Mouse (Mus musculus) forebrain, embryonic 10.5 days (tissue): ENCODE measurements around the gene Btbd11. TPM values are rescaled to one million over a fixed set of nuclear protein-coding genes. Genes with fewer than 3 reads are reported as not detected.

ENCODE experiments used
- DNase-seq: peaks from one replicate; pipeline ENCODE4 v3.0.0-alpha.2; 2017; ENCODE audit warnings: low spot score; ENCODE audit errors: extremely low spot score
- H3K27ac ChIP-seq: fragments of 300-500 bp; sonication (generic); 2 replicates; pipeline ENCODE4 v1.5.1; 2016; ENCODE audit warnings: mild to moderate bottlenecking
- H3K27me3 ChIP-seq: fragments of 300-500 bp; sonication (generic); 2 replicates; pipeline ENCODE4 v1.6.1; 2016; ENCODE audit warnings: mild to moderate bottlenecking; ENCODE audit not compliant: poor library complexity, severe bottlenecking
- H3K36me3 ChIP-seq: fragments of 300-500 bp; sonication (generic); replicated peaks from 2 replicates; pipeline ENCODE4 v1.6.1; 2016; ENCODE audit warnings: mild to moderate bottlenecking, moderate library complexity
- H3K4me1 ChIP-seq: fragments of 300-500 bp; sonication (generic); 2 replicates; pipeline ENCODE4 v1.6.1; 2016
- H3K4me3 ChIP-seq: fragments of 300-500 bp; sonication (generic); 2 replicates; pipeline ENCODE4 v1.5.1; 2016; ENCODE audit warnings: mild to moderate bottlenecking, moderate library complexity
- H3K9me3 ChIP-seq: fragments of 300-500 bp; sonication (generic); 2 replicates; pipeline ENCODE4 v1.6.1; 2016; ENCODE audit warnings: mild to moderate bottlenecking, moderate library complexity
- WGBS: fragments of 180-500 bp; shearing (Covaris S2); methylation state at CpG from one replicate; pipeline ENCODE4 v1.1.7; 2016; 5-methylcytosine and 5-hydroxymethylcytosine counted together
- polyA plus RNA-seq: library from polyadenylated mRNA; unstranded; fragments of >200 nt; fragmentation: Nextera tagmentation; extraction: Ambion mirVana; gene quantifications from 2 replicates; pipeline ENCODE4 v1.2.1, GENCODE M21; 2016

Btbd11 gene
- polyA plus RNA-seq, 1 experiment from 2014 or later, result 4.1 TPM

DNA sequence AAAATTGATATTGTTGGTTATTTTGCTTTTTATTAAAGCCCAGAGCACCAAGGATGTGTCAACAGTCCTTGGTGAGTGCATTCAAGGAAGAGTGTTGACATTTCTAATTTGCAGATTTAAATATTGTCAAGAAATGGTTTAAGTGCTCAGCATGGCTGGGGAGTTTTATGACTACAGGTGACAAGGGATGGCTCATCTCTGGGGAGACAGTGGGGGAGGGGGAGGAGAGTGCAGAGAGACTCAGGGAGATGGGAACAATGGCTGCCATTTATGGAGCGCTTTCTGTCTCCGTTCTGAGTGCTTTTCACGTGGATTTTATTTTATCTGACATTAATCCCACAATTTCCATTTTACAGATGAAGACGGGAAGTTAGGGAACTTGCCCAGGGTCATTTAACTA is 81.9 kb downstream of the Btbd11 start:
- Histone ChIP-seq H3K4me1 (peaks cover 26% of the 10 kb centered on the region), H3K27ac (no peak overlapping the region), H3K27me3 (no peaks in the 10 kb centered on the region), H3K36me3 (no peaks in the 10 kb centered on the region), H3K9me3 (no peaks in the 10 kb centered on the region), H3K4me3 (no peak overlapping the region)
- DNase-seq, result no peak
- 81% methylated on average over 4 of the region's 4 CpGs for WGBS

GRCm38 (mm10) chr10:85469341-85469740 is 82.7 kb downstream of the Btbd11 start:
- H3K4me3 ChIP-seq, result no peak overlapping the region
- DNase-seq, result no peak
- H3K36me3 ChIP-seq, result no peaks in the 10 kb centered on the region
- no peaks in the 10 kb centered on the region for H3K27me3 ChIP-seq
- H3K4me1 ChIP-seq, result peaks cover 18% of the 10 kb centered on the region
- WGBS, result 52% methylated on average over 5 of the region's 5 CpGs
- no peak overlapping the region for H3K27ac ChIP-seq
- no peaks in the 10 kb centered on the region for H3K9me3 ChIP-seq

- no peak for DNase-seq
- H3K27ac ChIP-seq, result no peak overlapping the region
- WGBS, result 85% methylated on average over 4 of the region's 4 CpGs
These were observed 86.7 kb downstream of the Btbd11 start for GRCm38 (mm10) chr10:85473265-85473664.

GRCm38 (mm10) chr10:85473871-85474270 is 87.3 kb downstream of the Btbd11 start:
- no peak for DNase-seq
- WGBS, result 94% methylated on average over 3 of the region's 3 CpGs

More at GRCm38 (mm10) chr10:85473265-85473664, 86.7 kb downstream of the Btbd11 start:
- Histone ChIP-seq H3K36me3 (no peaks in the 10 kb centered on the region), H3K9me3 (no peaks in the 10 kb centered on the region), H3K4me1 (no peaks in the 10 kb centered on the region), H3K4me3 (no peak overlapping the region), H3K27me3 (no peaks in the 10 kb centered on the region)

DNA sequence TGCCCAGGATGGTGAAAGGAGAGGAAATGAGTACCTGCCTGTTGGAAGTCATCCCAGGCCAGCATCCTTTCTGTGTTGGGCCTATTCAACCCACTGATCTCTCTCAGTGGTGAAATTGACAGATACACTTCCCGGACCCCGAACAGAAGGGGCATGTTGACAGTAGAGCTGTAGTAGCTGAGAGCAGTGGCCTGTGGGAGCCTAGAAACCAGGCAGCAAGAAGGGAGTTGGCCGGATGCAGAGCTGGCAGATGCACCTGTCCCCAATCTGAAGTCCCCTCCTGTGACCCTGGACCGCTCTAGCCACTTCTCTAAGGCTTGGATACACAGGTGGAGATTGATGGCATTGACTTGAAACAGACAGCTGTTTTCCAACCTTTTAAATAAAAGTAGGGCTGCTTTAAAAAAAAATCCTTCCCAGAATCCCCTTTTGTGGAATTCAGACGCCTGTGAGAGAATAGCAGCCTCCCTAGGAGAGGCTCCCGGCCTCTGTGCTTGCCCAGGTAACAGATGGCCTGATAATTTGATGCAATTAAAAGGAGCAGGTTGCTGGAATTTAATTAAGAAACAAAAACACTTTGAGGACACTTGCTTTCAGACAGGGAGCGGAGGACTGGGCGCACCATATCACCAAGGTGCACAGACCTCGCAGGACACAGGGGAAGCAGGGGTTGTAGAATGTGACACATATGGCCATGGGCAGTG is 89.2 kb downstream of the Btbd11 start:
- Histone ChIP-seq H3K36me3 (no peaks in the 10 kb centered on the region), H3K9me3 (no peaks in the 10 kb centered on the region), H3K27ac (no peak overlapping the region), H3K4me1 (0 out of 2 replicates have a peak, but pooled peaks cover 6% of the 10 kb centered on the region), H3K4me3 (no peak overlapping the region), H3K27me3 (no peaks in the 10 kb centered on the region)
- no peak for DNase-seq
- WGBS, result 88% methylated on average over 9 of the region's 9 CpGs

More at GRCm38 (mm10) chr10:85473871-85474270, 87.3 kb downstream of the Btbd11 start:
- Histone ChIP-seq H3K36me3 (no peaks in the 10 kb centered on the region), H3K4me1 (no peaks in the 10 kb centered on the region), H3K27me3 (no peaks in the 10 kb centered on the region), H3K4me3 (no peak overlapping the region), H3K27ac (no peak overlapping the region), H3K9me3 (no peaks in the 10 kb centered on the region)

GRCm38 (mm10) chr10:85479959-85480625 is 93.5 kb downstream of the Btbd11 start:
- Histone ChIP-seq H3K27me3 (no peaks in the 10 kb centered on the region), H3K4me3 (no peak overlapping the region), H3K36me3 (no peaks in the 10 kb centered on the region), H3K4me1 (peaks cover 22% of the 10 kb centered on the region), H3K27ac (no peak overlapping the region), H3K9me3 (no peaks in the 10 kb centered on the region)
- WGBS, result 59% methylated on average over 6 of the region's 6 CpGs
- no peak for DNase-seq

- 71% methylated on average over 3 of the region's 3 CpGs for WGBS
- Histone ChIP-seq H3K4me3 (no peak overlapping the region), H3K36me3 (no peaks in the 10 kb centered on the region), H3K27me3 (no peaks in the 10 kb centered on the region), H3K9me3 (no peaks in the 10 kb centered on the region), H3K27ac (no peak overlapping the region), H3K4me1 (peaks cover 22% of the 10 kb centered on the region)
- DNase-seq, result no peak
These were observed 94.5 kb downstream of the Btbd11 start for GRCm38 (mm10) chr10:85481106-85481505.

DNA sequence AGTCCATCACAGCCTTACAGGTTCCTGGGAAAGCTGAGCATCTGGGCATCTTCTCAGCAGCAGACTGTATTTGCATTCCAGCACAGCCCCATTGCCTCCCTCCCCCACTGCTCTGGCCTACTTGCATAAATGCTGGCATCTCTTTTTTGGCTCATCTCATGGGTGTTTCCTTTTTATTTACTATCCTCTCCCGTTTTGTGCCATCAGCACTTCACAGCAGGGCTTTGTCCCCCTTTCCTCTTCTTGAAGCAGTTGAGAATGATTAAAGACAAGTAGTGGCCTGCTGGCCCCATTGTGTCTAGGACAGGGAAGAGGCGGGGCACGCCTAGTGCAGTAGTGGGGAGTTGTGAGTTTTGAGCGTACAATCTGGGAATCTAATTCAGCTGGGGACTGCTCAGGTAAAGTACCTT is 95.5 kb downstream of the Btbd11 start:
- Histone ChIP-seq H3K27ac (no peak overlapping the region), H3K27me3 (no peaks in the 10 kb centered on the region), H3K4me3 (no peak overlapping the region), H3K36me3 (no peaks in the 10 kb centered on the region), H3K9me3 (no peaks in the 10 kb centered on the region), H3K4me1 (peaks cover 22% of the 10 kb centered on the region)
- 22% methylated on average over 4 of the region's 4 CpGs for WGBS
- no peak for DNase-seq

- 40% methylated on average over 6 of the region's 6 CpGs for WGBS
- DNase-seq, result no peak
- Histone ChIP-seq H3K36me3 (no peaks in the 10 kb centered on the region), H3K4me3 (no peak overlapping the region), H3K27me3 (no peaks in the 10 kb centered on the region), H3K4me1 (peaks cover 22% of the 10 kb centered on the region), H3K9me3 (no peaks in the 10 kb centered on the region), H3K27ac (no peak overlapping the region)
These were observed 95.9 kb downstream of the Btbd11 start for GRCm38 (mm10) chr10:85482480-85482879.

DNA sequence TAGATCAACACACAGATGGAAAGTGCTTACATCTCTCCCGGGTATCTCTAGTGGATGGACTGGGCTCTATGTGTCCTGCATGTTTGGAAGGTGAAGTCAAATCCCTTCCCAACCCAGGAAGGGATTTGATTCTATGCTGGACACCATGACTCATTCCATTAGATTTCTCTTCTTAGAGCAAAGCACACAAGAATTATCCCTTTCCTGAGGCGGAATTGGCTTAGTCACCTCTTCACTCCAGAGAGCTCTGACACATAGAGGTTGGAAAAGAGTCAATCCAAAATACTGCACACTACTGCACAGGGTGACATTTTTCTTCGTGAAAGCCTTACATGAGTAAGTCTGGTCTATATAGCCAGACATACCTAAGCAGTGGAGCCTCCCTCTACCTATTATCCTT is 99.8 kb downstream of the Btbd11 start:
- Histone ChIP-seq H3K9me3 (no peaks in the 10 kb centered on the region), H3K4me1 (peaks cover 13% of the 10 kb centered on the region), H3K4me3 (no peak overlapping the region), H3K27ac (no peak overlapping the region), H3K36me3 (no peaks in the 10 kb centered on the region), H3K27me3 (no peaks in the 10 kb centered on the region)
- DNase-seq, result no peak
- WGBS, result 89% methylated on average over 3 of the region's 3 CpGs

DNA sequence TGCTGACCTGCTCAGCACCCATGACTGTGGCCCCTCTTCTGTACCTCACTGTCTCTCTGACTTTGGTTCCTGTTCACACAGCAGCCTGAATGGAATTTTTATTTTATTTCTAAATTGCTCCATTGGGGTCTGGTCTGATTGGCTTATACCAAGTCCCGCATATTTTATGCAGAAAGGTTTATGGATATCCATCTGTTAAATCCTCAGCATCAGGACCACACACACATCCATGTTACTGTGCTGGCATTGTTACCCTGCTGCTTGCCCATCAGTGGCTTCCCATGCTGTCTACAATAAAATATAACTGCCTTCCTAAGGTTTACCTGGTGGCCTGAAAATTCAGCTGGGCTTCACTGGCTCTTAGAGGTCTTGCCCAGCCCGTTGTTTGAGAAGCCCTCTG is 106.0 kb downstream of the Btbd11 start:
- no peak overlapping the region for H3K27ac ChIP-seq
- H3K4me3 ChIP-seq, result no peak overlapping the region
- H3K9me3 ChIP-seq, result no peaks in the 10 kb centered on the region
- H3K4me1 ChIP-seq, result no peaks in the 10 kb centered on the region
- H3K27me3 ChIP-seq, result no peaks in the 10 kb centered on the region
- no peaks in the 10 kb centered on the region for H3K36me3 ChIP-seq
- DNase-seq, result no peak
- 94% methylated on average over 2 of the region's 2 CpGs for WGBS

- H3K9me3 ChIP-seq, result no peaks in the 10 kb centered on the region
- WGBS, result 94% methylated on average over 8 of the region's 8 CpGs
- H3K4me1 ChIP-seq, result peaks cover 7% of the 10 kb centered on the region; the same call in 1 of the 2 replicates
- no peak overlapping the region for H3K4me3 ChIP-seq
- no peak for DNase-seq
- no peak overlapping the region for H3K27ac ChIP-seq
- H3K36me3 ChIP-seq, result no peaks in the 10 kb centered on the region
- no peaks in the 10 kb centered on the region for H3K27me3 ChIP-seq
These were observed 109.7 kb downstream of the Btbd11 start for GRCm38 (mm10) chr10:85496358-85496757.

DNA sequence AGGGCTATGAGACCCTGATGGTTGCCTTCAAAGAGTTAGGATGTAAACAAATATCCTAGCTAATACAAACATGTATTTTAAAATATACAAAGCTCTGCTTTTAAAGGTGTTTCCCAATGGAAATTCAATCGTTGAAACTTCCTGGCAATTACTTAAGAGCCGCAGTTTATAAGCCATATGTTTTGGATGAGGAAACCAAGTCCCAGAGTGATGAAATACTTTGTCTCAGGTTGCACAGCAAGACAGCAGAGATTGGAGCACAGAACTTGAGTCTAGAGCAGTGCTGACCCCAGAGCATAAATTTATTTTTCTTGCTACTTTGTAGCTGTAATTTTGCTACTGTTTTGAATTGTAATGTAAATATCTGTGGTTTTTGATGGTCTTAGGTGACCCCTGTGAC is 110.4 kb downstream of the Btbd11 start:
- no peak for DNase-seq
- Histone ChIP-seq H3K4me1 (peaks cover 13% of the 10 kb centered on the region; the same call in 1 of the 2 replicates), H3K4me3 (no peak overlapping the region), H3K36me3 (no peaks in the 10 kb centered on the region), H3K27ac (no peak overlapping the region), H3K27me3 (no peaks in the 10 kb centered on the region), H3K9me3 (no peaks in the 10 kb centered on the region)
- 84% methylated on average over 2 of the region's 2 CpGs for WGBS
